Mouse (Mus musculus): Measurements from ENCODE around the gene Glis3. TPM values are rescaled to one million over a fixed set of nuclear protein-coding genes. Genes with fewer than 3 reads are reported as not detected.

Gene Glis3
- polyA plus RNA-seq, 1 experiment = 1.4 TPM

- no peak for TF ChIP-seq CTCF (IDR thresholded peaks at IDR 0.05; ENCODE audit: control insufficient read depth, insufficient read depth, insufficient replicate concordance, low read depth, low read length)
- TF ChIP-seq POLR2A (IDR thresholded peaks at IDR 0.05; ENCODE audit: control insufficient read depth, low read depth, low read length) = no peak
- no peaks in the 10 kb centered on the region for H3K4me1 ChIP-seq (ENCODE audit: control insufficient read depth, insufficient read depth, low read length)
- H3K27ac ChIP-seq (ENCODE audit: control insufficient read depth, insufficient read depth, low read depth, low read length) = no peak overlapping the region
- H3K4me3 ChIP-seq (ENCODE audit: control insufficient read depth, low read depth, low read length) = no peak overlapping the region
- H3K36me3 ChIP-seq (ENCODE audit: control insufficient read depth, insufficient read depth, low read length) = no peaks in the 10 kb centered on the region
- no peaks in the 10 kb centered on the region for H3K27me3 ChIP-seq (ENCODE audit: control insufficient read depth, insufficient read depth, low read length)
These were observed 144.9 kb downstream of the Glis3 start for GRCm38 (mm10) chr19:28534964-28535363.

GRCm38 (mm10) chr19:28533576-28533975, 146.3 kb downstream of the Glis3 start:
- H3K4me3 ChIP-seq (ENCODE audit: control insufficient read depth, low read depth, low read length) = no peak overlapping the region
- TF ChIP-seq POLR2A (IDR thresholded peaks at IDR 0.05; ENCODE audit: control insufficient read depth, low read depth, low read length) (no peak), CTCF (IDR thresholded peaks at IDR 0.05; ENCODE audit: control insufficient read depth, insufficient read depth, insufficient replicate concordance, low read depth, low read length) (no peak)
- no peaks in the 10 kb centered on the region for H3K36me3 ChIP-seq (ENCODE audit: control insufficient read depth, insufficient read depth, low read length)
- H3K27me3 ChIP-seq (ENCODE audit: control insufficient read depth, insufficient read depth, low read length) = no peaks in the 10 kb centered on the region
- H3K27ac ChIP-seq (ENCODE audit: control insufficient read depth, insufficient read depth, low read depth, low read length) = no peak overlapping the region
- H3K4me1 ChIP-seq (ENCODE audit: control insufficient read depth, insufficient read depth, low read length) = no peaks in the 10 kb centered on the region

- H3K4me3 ChIP-seq (ENCODE audit: control insufficient read depth, low read depth, low read length) = no peak overlapping the region
- H3K27ac ChIP-seq (ENCODE audit: control insufficient read depth, insufficient read depth, low read depth, low read length) = no peak overlapping the region
- H3K27me3 ChIP-seq (ENCODE audit: control insufficient read depth, insufficient read depth, low read length) = no peaks in the 10 kb centered on the region
- no peaks in the 10 kb centered on the region for H3K36me3 ChIP-seq (ENCODE audit: control insufficient read depth, insufficient read depth, low read length)
- no peak for TF ChIP-seq POLR2A (IDR thresholded peaks at IDR 0.05; ENCODE audit: control insufficient read depth, low read depth, low read length)
- no peaks in the 10 kb centered on the region for H3K4me1 ChIP-seq (ENCODE audit: control insufficient read depth, insufficient read depth, low read length)
These were observed 148.1 kb downstream of the Glis3 start for GRCm38 (mm10) chr19:28531750-28532149.

- TF ChIP-seq CTCF (IDR thresholded peaks at IDR 0.05; ENCODE audit: control insufficient read depth, insufficient read depth, insufficient replicate concordance, low read depth, low read length) (peak; percentile 84), POLR2A (IDR thresholded peaks at IDR 0.05; ENCODE audit: control insufficient read depth, low read depth, low read length) (no peak)
- Histone ChIP-seq H3K36me3 (ENCODE audit: control insufficient read depth, insufficient read depth, low read length) (no peaks in the 10 kb centered on the region), H3K4me1 (ENCODE audit: control insufficient read depth, insufficient read depth, low read length) (no peaks in the 10 kb centered on the region), H3K27ac (ENCODE audit: control insufficient read depth, insufficient read depth, low read depth, low read length) (no peak overlapping the region), H3K4me3 (ENCODE audit: control insufficient read depth, low read depth, low read length) (no peak overlapping the region), H3K27me3 (ENCODE audit: control insufficient read depth, insufficient read depth, low read length) (no peaks in the 10 kb centered on the region)
These were observed 149.0 kb downstream of the Glis3 start for GRCm38 (mm10) chr19:28530846-28531245.

GRCm38 (mm10) chr19:28529006-28529405, 150.9 kb downstream of the Glis3 start:
- TF ChIP-seq CTCF (IDR thresholded peaks at IDR 0.05; ENCODE audit: control insufficient read depth, insufficient read depth, insufficient replicate concordance, low read depth, low read length) = no peak
- no peak for TF ChIP-seq POLR2A (IDR thresholded peaks at IDR 0.05; ENCODE audit: control insufficient read depth, low read depth, low read length)
- Histone ChIP-seq H3K27ac (ENCODE audit: control insufficient read depth, insufficient read depth, low read depth, low read length) (no peak overlapping the region), H3K4me1 (ENCODE audit: control insufficient read depth, insufficient read depth, low read length) (no peaks in the 10 kb centered on the region), H3K4me3 (ENCODE audit: control insufficient read depth, low read depth, low read length) (no peak overlapping the region), H3K36me3 (ENCODE audit: control insufficient read depth, insufficient read depth, low read length) (no peaks in the 10 kb centered on the region), H3K27me3 (ENCODE audit: control insufficient read depth, insufficient read depth, low read length) (no peaks in the 10 kb centered on the region)

- H3K4me1 ChIP-seq (ENCODE audit: control insufficient read depth, insufficient read depth, low read length) = no peaks in the 10 kb centered on the region
- no peak overlapping the region for H3K4me3 ChIP-seq (ENCODE audit: control insufficient read depth, low read depth, low read length)
- TF ChIP-seq CTCF (IDR thresholded peaks at IDR 0.05; ENCODE audit: control insufficient read depth, insufficient read depth, insufficient replicate concordance, low read depth, low read length) (no peak), POLR2A (IDR thresholded peaks at IDR 0.05; ENCODE audit: control insufficient read depth, low read depth, low read length) (no peak)
These were observed 152.4 kb downstream of the Glis3 start for GRCm38 (mm10) chr19:28527446-28527845.

GRCm38 (mm10) chr19:28525331-28525730, 154.5 kb downstream of the Glis3 start:
- no peaks in the 10 kb centered on the region for H3K36me3 ChIP-seq (ENCODE audit: control insufficient read depth, insufficient read depth, low read length)
- TF ChIP-seq CTCF (IDR thresholded peaks at IDR 0.05; ENCODE audit: control insufficient read depth, insufficient read depth, insufficient replicate concordance, low read depth, low read length) = no peak
- TF ChIP-seq POLR2A (IDR thresholded peaks at IDR 0.05; ENCODE audit: control insufficient read depth, low read depth, low read length) = no peak

More at GRCm38 (mm10) chr19:28527446-28527845, 152.4 kb downstream of the Glis3 start:
- Histone ChIP-seq H3K27me3 (ENCODE audit: control insufficient read depth, insufficient read depth, low read length) (no peaks in the 10 kb centered on the region), H3K27ac (ENCODE audit: control insufficient read depth, insufficient read depth, low read depth, low read length) (no peak overlapping the region), H3K36me3 (ENCODE audit: control insufficient read depth, insufficient read depth, low read length) (no peaks in the 10 kb centered on the region)

GRCm38 (mm10) chr19:28522289-28522688, 157.6 kb downstream of the Glis3 start:
- Histone ChIP-seq H3K27me3 (ENCODE audit: control insufficient read depth, insufficient read depth, low read length) (no peaks in the 10 kb centered on the region), H3K4me3 (ENCODE audit: control insufficient read depth, low read depth, low read length) (no peak overlapping the region), H3K36me3 (ENCODE audit: control insufficient read depth, insufficient read depth, low read length) (no peaks in the 10 kb centered on the region), H3K4me1 (ENCODE audit: control insufficient read depth, insufficient read depth, low read length) (no peaks in the 10 kb centered on the region), H3K27ac (ENCODE audit: control insufficient read depth, insufficient read depth, low read depth, low read length) (no peak overlapping the region)
- TF ChIP-seq POLR2A (IDR thresholded peaks at IDR 0.05; ENCODE audit: control insufficient read depth, low read depth, low read length) (no peak), CTCF (IDR thresholded peaks at IDR 0.05; ENCODE audit: control insufficient read depth, insufficient read depth, insufficient replicate concordance, low read depth, low read length) (no peak)

More at GRCm38 (mm10) chr19:28525331-28525730, 154.5 kb downstream of the Glis3 start:
- H3K4me1 ChIP-seq (ENCODE audit: control insufficient read depth, insufficient read depth, low read length) = no peaks in the 10 kb centered on the region
- no peaks in the 10 kb centered on the region for H3K27me3 ChIP-seq (ENCODE audit: control insufficient read depth, insufficient read depth, low read length)
- no peak overlapping the region for H3K4me3 ChIP-seq (ENCODE audit: control insufficient read depth, low read depth, low read length)
- H3K27ac ChIP-seq (ENCODE audit: control insufficient read depth, insufficient read depth, low read depth, low read length) = no peak overlapping the region
